Mouse (Mus musculus): ENCODE data around the gene Guf1. TPM values are rescaled to one million over a fixed set of nuclear protein-coding genes. Genes with fewer than 3 reads are reported as not detected.

Gene Guf1
- polyA plus RNA-seq, 1 experiment from 2014 or later: 46.5 TPM

DNA sequence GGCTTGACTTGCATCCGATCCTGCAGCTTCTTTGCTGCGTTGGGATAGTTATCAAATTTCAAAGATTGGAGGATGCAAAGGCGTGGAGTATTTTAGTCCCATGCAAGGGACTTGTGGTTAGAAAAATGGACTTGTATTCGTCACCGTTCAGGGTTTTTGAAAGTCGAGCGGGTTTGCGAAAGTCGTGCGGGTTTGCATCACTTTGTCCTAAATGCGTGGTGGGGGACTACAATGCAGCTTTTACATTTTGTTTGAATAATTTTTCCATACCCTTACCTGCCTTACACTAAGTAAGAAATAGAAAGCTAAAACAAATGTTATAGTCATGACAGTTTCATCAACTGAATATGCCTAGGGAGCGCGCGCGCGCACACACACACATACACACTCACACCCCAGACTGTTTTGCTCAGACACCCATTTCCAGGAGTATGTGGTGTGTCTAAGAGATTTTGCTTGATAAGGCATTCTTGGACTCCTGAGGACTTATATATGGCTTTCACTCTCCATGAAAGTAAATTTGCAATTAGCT, 747 bp downstream of the Guf1 start:
- Histone ChIP-seq H3K27ac (ENCODE audit: low read depth, low read length) (peak overlapping the region; percentile 96), H3K36me3 (ENCODE audit: control insufficient read depth, insufficient read depth, low read length) (peaks cover 7% of the 10 kb centered on the region; the same call in 1 of the 2 replicates), H3K4me2 (ENCODE audit: low read length) (peak overlapping the region; percentile 56), H3K9me3 (ENCODE audit: control insufficient read depth, low read length) (no peaks in the 10 kb centered on the region), H3K9ac (ENCODE audit: low read depth, low read length) (peak overlapping the region; percentile 99), H3K27me3 (replicated peaks; ENCODE audit: control insufficient read depth, insufficient read depth, low read length) (no peaks in the 10 kb centered on the region), H3K4me1 (ENCODE audit: control insufficient read depth, insufficient read depth, low read depth, low read length) (peaks cover 5% of the 10 kb centered on the region), H3K4me3 (ENCODE audit: low read length) (peak overlapping the region; percentile 95)
- 11% methylated on average over 16 of the region's 16 CpGs for WGBS
- ATAC-seq: peak; percentile 15

DNA sequence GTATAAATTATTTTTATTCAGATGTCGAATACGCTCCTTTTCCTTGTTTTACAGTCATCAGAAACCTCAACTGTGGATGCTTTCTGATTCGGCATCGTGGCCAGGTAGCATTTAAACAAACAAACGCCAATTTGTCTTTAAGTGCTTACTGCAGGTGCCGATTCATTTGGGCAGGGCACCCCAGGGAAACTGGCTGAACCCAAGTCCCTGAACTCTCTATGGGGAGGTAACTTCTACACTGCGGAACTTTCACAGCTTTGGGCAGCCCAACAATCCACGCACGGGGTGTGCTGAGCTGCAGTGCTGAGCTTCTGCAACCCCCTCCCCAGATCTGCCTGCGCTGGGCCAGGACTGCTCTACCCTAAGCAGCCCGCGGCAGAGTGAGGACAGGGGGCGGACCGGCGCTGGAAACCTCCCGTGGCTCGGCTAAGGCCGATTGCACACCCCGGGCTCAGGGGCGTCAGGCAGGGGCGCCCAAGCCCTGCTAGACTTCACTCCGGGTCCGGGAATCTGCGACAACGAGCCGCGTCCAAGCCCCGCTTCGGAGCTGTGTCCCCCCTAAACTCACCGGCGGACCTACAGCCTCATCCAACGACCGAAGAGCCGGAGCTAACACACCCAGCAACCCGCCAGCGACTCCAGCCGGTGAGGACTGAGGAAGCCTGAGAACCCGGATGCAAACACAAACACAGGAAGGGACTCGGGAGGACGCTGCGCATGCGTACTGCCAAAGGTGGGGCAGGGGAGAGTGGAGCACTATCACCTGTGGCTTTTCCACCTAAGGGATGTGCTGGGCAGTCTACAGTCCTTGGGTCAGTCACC, 35.1 kb downstream of the Guf1 start, which contains the start of gene Gnpda2:
Gene Gnpda2 (minus strand): TSS at position 701 of the 822 bp plus-strand sequence.
- WGBS: 3% methylated on average over 42 of the region's 42 CpGs
- H3K4me2 ChIP-seq (ENCODE audit: low read length): peak within 1 kb of the TSS; percentile 77
- no peaks in the 10 kb centered on the region for H3K27me3 ChIP-seq (replicated peaks; ENCODE audit: control insufficient read depth, insufficient read depth, low read length)
- peak within 1 kb of the TSS; percentile 97 for H3K9ac ChIP-seq (ENCODE audit: low read depth, low read length)
- no peaks in the 10 kb centered on the region for H3K9me3 ChIP-seq (ENCODE audit: control insufficient read depth, low read length)
- peaks cover 5% of the 10 kb centered on the region for H3K4me1 ChIP-seq (ENCODE audit: control insufficient read depth, insufficient read depth, low read depth, low read length)
- H3K36me3 ChIP-seq (ENCODE audit: control insufficient read depth, insufficient read depth, low read length): no peaks in the 10 kb centered on the region
- H3K27ac ChIP-seq (ENCODE audit: low read depth, low read length): peak within 1 kb of the TSS; percentile 89
- H3K4me3 ChIP-seq (ENCODE audit: low read length): peak within 1 kb of the TSS; percentile 79
- peak; percentile 99 for ATAC-seq

DNA sequence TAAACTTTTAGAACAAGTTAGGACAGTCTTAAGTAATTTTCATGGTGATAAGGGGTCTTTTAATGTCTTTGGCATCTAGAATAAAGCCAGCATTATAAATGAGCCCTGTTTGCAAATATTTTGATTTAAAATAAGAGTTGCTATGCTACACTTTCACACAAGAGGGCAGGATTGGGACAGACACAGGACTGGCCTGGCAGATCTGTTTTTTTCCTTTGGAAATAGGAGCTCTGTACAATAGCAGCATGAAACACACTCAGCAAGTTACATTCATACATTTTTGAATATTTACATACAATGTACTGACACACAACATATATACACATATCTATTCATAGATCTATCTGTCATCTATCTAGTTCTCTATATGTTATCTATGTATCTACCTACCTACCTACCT, 44.3 kb downstream of the Guf1 start:
- Histone ChIP-seq H3K4me3 (ENCODE audit: low read length) (no peak overlapping the region), H3K4me1 (ENCODE audit: control insufficient read depth, insufficient read depth, low read depth, low read length) (no peaks in the 10 kb centered on the region), H3K27ac (ENCODE audit: low read depth, low read length) (no peak overlapping the region), H3K9me3 (ENCODE audit: control insufficient read depth, low read length) (no peaks in the 10 kb centered on the region), H3K36me3 (ENCODE audit: control insufficient read depth, insufficient read depth, low read length) (no peaks in the 10 kb centered on the region), H3K4me2 (ENCODE audit: low read length) (no peak overlapping the region), H3K27me3 (replicated peaks; ENCODE audit: control insufficient read depth, insufficient read depth, low read length) (no peaks in the 10 kb centered on the region), H3K9ac (ENCODE audit: low read depth, low read length) (no peak overlapping the region)
- peak; percentile 72; the same call in 1 of the 2 replicates for ATAC-seq

DNA sequence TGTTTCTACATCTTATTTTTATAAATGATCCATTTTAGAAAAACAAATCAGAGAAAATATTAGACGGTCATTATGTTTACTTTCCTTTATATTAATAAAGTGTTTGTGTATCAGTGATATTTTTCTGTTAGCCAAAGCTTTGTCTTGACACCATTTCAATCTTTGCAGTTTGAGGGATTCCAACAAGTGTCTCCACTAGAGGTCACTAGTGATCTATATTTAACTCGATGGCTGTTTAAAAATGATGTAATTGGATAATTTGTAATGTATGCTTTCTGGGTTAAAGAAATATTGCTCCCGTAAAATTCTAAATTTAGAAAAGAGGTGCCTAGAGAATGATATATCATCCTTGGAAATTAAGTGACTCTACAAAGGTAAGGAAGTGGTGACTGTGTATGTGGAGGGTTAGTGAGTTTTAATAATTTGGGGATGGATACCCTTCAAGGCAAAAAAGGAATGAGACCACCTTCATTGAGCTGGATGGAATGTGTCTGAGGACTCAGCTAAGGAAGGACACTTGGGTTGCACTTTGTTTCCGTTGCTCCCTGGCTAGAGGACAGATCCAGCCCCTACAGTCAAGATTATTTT, 56.6 kb downstream of the Guf1 start:
- H3K4me1 ChIP-seq (ENCODE audit: control insufficient read depth, insufficient read depth, low read depth, low read length): no peaks in the 10 kb centered on the region
- no peak overlapping the region for H3K27ac ChIP-seq (ENCODE audit: low read depth, low read length)
- H3K9ac ChIP-seq (ENCODE audit: low read depth, low read length): no peak overlapping the region
- ATAC-seq: no peak
- WGBS: 16% methylated on average over 4 of the region's 4 CpGs
- no peak overlapping the region for H3K4me3 ChIP-seq (ENCODE audit: low read length)
- no peaks in the 10 kb centered on the region for H3K36me3 ChIP-seq (ENCODE audit: control insufficient read depth, insufficient read depth, low read length)
- H3K4me2 ChIP-seq (ENCODE audit: low read length): no peak overlapping the region
- no peaks in the 10 kb centered on the region for H3K9me3 ChIP-seq (ENCODE audit: control insufficient read depth, low read length)
- no peaks in the 10 kb centered on the region for H3K27me3 ChIP-seq (replicated peaks; ENCODE audit: control insufficient read depth, insufficient read depth, low read length)

DNA sequence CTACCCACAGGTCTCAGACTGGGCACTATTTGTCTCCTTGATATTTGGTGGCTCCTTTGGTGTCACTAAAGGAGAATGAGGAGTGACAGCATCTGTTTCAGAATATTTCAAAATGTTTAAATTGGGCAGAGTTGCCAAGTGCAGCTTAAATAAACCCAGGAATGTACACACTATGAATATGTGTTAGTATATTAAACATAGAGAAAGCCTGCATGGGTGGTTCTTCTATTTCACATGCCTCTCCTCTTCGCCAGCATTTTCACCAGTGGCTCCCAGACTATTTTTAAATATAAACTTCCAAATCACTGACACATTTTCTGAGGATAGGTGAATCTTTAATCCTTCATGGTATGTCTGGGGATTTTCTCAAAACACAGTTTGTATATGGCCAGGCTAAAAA, 64.2 kb downstream of the Guf1 start:
- ATAC-seq: no peak

More for the DNA sequence above, 64.2 kb downstream of the Guf1 start:
- no peaks in the 10 kb centered on the region for H3K36me3 ChIP-seq (ENCODE audit: control insufficient read depth, insufficient read depth, low read length)
- no peak overlapping the region for H3K27ac ChIP-seq (ENCODE audit: low read depth, low read length)
- no peak overlapping the region for H3K4me2 ChIP-seq (ENCODE audit: low read length)
- no peaks in the 10 kb centered on the region for H3K4me1 ChIP-seq (ENCODE audit: control insufficient read depth, insufficient read depth, low read depth, low read length)
- H3K9me3 ChIP-seq (ENCODE audit: control insufficient read depth, low read length): no peaks in the 10 kb centered on the region
- H3K9ac ChIP-seq (ENCODE audit: low read depth, low read length): no peak overlapping the region
- H3K27me3 ChIP-seq (replicated peaks; ENCODE audit: control insufficient read depth, insufficient read depth, low read length): no peaks in the 10 kb centered on the region
- no peak overlapping the region for H3K4me3 ChIP-seq (ENCODE audit: low read length)
- WGBS: 74% methylated on average over 1 of the region's 1 CpGs

Other genes with a start within 250 kb of the Guf1 start
- 22.4 and 28.9 TPM in 2 replicates for gene Kctd8, start 215.2 kb upstream of the Guf1 start, polyA plus RNA-seq (2015; fragmentation: Nextera tagmentation; extraction: Ambion mirVana)
- not detected in 2 replicates for gene Yipf7, start 14.3 kb upstream of the Guf1 start, polyA plus RNA-seq (2015; fragmentation: Nextera tagmentation; extraction: Ambion mirVana)
- gene Gnpda2, start 35.4 kb downstream of the Guf1 start, polyA plus RNA-seq (2015; fragmentation: Nextera tagmentation; extraction: Ambion mirVana): 34.7 and 36.5 TPM in 2 replicates

All from hindbrain, embryonic 16.5 days (tissue).